Mouse (Mus musculus) bone marrow macrophage, adult 2 months (primary cell): ENCODE measurements around the gene Myo19. TPM values are rescaled to one million over a fixed set of nuclear protein-coding genes. Genes with fewer than 3 reads are reported as not detected.

Experiments
- H3K27ac ChIP-seq: 2 replicates; pipeline ENCODE4 v1.5.1; 2012; ENCODE audit warnings: low read depth, low read length; ENCODE audit not compliant: insufficient read depth
- H3K4me1 ChIP-seq: 2 replicates; pipeline ENCODE4 v1.6.1; 2012; ENCODE audit warnings: low read length; ENCODE audit not compliant: control insufficient read depth, insufficient read depth
- H3K4me3 ChIP-seq: 2 replicates; pipeline ENCODE4 v1.5.1; 2012; ENCODE audit warnings: mild to moderate bottlenecking, low read length, moderate library complexity; ENCODE audit not compliant: insufficient read depth
- CTCF ChIP-seq: IDR thresholded peaks from 2 replicates; pipeline ENCODE4 v1.5.1; 2012; ENCODE audit warnings: low read depth, mild to moderate bottlenecking, low read length, moderate library complexity
- POLR2A ChIP-seq: IDR thresholded peaks from 2 replicates; pipeline ENCODE4 v1.6.1; 2012; ENCODE audit warnings: mild to moderate bottlenecking, low read depth, low read length, borderline replicate concordance
- polyA plus RNA-seq: library from polyadenylated mRNA; stranded (reverse); fragments of >200 nt; gene quantifications from 2 replicates; pipeline ENCODE4 v1.2.4, GENCODE M21; 2012; ENCODE audit not compliant: missing spikeins, insufficient read depth, insufficient read length

Gene Myo19
- polyA plus RNA-seq, 1 experiment, result 2.3 TPM

GRCm38 (mm10) chr11:84940140-84940539 lies 60.2 kb downstream of the Myo19 start:
- Histone ChIP-seq H3K27ac (no peak overlapping the region), H3K4me3 (no peak overlapping the region), H3K4me1 (no peaks in the 10 kb centered on the region)
- TF ChIP-seq POLR2A (no peak), CTCF (no peak)

DNA sequence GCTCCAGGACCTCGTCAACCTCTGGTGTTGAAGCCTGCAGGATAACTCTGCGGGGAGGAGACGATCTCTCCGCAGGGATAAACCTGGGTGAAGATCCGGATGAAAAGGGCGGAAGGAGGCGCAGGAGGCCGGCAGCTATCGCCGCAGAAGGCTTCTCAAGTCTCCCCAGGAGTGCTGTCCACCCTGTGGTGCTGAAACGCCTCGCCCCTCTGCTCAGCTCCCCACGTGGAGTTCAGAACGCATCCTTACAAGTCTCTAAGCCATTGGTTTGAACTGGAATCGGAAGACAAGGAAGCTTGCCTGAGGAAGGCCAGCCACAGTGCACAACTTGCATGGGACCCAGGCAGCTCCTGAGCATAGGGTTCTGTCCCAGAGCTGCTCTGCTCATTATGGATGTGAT lies 64.0 kb downstream of the Myo19 start:
- H3K4me3 ChIP-seq, result no peak overlapping the region
- H3K27ac ChIP-seq, result no peak overlapping the region
- H3K4me1 ChIP-seq, result no peaks in the 10 kb centered on the region
- TF ChIP-seq CTCF (no peak), POLR2A (no peak)

DNA sequence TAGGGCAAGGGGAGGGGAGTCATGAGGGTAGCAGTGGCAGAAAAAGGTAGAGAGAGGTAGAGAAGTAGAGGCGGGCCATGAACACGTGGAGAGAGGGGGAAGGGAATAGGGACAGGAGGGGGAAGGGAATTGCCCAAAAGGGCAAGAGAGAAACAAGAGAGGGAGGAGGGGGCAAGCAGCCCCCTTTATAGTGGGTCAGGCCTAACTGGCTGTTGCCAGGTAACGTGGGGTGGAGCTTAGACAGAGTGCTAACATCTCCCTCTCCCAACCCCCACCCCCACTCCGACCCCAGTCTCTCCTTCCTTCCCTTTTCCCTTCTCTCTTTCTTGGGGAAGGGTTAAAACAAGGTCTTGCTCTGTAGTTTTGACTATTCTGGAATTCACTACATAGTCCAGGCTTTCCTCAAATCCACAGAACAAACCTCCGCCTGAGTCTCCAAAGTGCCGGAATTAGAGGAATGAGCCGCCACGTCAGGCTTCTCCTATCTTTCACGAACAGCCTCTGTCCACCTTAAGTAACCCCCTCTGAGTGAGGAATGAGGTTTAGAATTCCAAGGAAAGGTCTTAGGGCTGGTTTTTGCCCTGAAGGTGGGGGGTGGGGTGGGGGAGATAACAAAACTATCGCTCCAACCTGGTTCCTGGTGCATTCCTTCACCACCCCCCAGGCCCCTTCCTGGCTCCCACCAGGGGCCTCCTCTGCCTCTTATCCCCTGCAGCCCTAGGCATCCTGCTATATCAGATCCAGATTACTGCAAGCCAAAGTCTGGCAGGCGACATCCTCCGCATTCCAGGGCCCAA lies 64.9 kb downstream of the Myo19 start:
- H3K4me3 ChIP-seq, result no peak overlapping the region
- H3K27ac ChIP-seq, result no peak overlapping the region
- H3K4me1 ChIP-seq, result no peaks in the 10 kb centered on the region
- TF ChIP-seq POLR2A (no peak), CTCF (no peak)

DNA sequence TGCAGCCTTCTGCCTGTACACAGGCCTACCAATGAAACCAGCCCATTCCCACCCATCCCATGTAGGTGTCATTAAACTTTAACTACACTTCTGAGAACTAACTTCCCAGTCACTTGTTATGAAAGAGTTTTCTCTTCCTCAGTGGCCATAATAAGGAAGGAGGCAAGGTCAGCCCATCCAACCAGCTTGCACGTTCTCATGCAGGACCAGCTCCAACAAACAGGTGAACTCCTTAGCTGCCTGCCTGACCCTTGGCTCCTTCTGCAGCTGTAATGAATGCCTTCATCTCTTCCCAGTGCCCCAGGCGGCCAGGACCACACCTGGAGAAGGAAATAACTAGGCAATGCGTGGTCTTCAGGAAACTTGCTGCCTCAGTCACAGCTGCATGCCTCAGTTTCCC lies 65.9 kb downstream of the Myo19 start:
- no peaks in the 10 kb centered on the region for H3K4me1 ChIP-seq
- TF ChIP-seq POLR2A (no peak), CTCF (no peak)
- H3K27ac ChIP-seq, result no peak overlapping the region
- H3K4me3 ChIP-seq, result no peak overlapping the region

DNA sequence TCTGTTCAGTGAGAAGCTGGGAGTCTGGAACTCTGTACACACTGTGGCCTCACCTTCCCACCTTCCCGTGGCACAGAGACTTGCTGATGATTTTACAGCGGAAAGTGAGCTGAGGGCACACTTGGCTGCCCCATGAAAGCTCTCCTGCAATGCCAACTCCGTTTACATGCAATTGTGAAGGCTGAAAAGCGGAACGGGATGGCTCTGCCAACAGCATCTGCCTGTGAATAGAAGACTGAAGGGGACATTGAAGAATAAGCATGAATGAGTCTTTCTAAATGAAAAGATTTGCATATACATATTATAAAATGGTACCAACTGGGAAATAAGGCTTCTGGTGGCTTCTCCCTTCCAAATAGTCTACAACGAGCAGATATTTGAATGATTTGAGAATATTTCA lies 67.3 kb downstream of the Myo19 start:
- Histone ChIP-seq H3K4me1 (no peaks in the 10 kb centered on the region), H3K4me3 (no peak overlapping the region), H3K27ac (no peak overlapping the region)
- TF ChIP-seq POLR2A, result no peak
- no peak for TF ChIP-seq CTCF

DNA sequence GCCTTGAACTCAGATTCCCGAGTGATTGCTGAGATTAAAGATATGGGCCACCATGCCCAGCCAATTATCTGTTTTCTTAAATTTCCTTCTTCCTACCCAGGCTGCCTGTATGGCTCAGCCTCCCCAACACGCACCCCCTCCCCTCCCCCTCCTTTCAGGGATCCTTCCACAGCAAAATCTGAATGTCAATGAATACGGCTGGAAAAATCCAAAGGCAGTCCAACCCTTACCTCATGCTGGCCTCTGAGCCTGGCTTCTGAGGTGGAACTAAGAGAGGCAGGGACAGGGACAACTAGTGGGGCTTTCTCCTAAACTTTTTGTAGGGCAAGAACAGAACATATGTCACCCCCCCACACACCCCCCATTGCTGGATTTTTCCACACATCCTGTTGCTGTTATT lies 68.2 kb downstream of the Myo19 start:
- Histone ChIP-seq H3K4me3 (no peak overlapping the region), H3K4me1 (no peaks in the 10 kb centered on the region), H3K27ac (no peak overlapping the region)
- TF ChIP-seq POLR2A, result no peak
- no peak for TF ChIP-seq CTCF

DNA sequence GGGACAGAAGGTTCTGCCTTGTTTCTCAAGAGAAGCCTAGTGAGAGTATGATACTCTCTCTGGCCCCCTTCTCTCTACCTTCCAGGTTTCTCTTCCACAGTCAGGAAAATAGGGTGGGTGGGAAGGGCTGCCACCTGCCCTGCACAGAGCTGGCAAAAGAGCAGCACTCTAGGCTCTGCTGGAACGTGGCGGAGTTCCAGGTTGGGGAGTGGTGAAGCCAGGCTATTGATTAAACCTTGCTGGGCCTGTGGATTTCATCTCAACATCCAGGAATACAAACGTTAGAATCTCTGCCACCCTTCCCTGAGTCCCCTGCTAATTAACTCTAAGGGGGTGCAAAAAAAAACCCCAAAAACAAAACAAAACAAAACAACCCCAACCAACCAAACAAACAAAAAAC lies 68.6 kb downstream of the Myo19 start:
- TF ChIP-seq CTCF (no peak), POLR2A (no peak)
- Histone ChIP-seq H3K4me1 (no peaks in the 10 kb centered on the region), H3K4me3 (no peak overlapping the region), H3K27ac (no peak overlapping the region)

DNA sequence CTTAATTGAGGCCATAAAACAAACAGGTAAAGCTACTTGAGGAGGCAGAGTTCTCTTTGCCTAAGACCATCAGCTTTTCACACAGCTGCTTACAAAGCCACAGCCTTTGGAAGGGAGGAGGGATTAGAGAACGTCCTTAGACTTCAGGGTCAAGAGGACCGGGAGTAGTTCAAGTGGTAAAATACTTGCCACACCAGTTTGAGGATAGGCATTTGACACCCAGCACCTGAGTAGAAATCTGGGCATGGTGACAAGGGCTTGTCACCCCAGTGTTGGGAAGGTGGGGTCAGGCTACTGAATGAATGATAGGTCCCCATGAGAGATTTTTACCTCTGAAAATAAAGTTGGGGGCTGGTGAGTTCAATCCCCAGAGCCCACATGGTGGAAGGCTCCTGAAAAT lies 72.7 kb downstream of the Myo19 start:
- no peak for TF ChIP-seq CTCF
- no peak for TF ChIP-seq POLR2A
- Histone ChIP-seq H3K4me3 (no peak overlapping the region), H3K27ac (no peak overlapping the region), H3K4me1 (no peaks in the 10 kb centered on the region)

DNA sequence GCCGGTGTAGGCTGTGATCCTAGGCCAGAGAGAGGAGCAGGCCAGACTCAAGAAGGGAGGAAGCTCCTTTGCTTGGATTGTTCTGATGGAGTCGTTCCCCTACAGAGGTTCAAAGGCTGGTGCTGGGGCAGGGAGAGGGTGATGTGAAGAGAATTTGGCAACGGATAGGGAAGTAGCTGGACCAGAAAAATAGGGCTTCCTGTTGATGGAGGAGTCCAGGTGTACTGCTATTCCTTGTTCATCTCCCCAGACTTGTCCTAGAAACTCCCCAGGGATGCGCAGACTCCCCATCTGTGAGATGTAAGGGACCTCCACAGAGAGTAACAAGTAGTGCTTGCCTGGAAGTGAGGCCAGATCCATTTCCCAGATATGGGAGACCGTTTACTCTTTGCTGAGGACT lies 76.5 kb downstream of the Myo19 start:
- Histone ChIP-seq H3K27ac (no peak overlapping the region), H3K4me1 (no peaks in the 10 kb centered on the region)

GRCm38 (mm10) chr11:84957171-84957570 lies 77.2 kb downstream of the Myo19 start:
- Histone ChIP-seq H3K27ac (no peak overlapping the region), H3K4me3 (no peak overlapping the region), H3K4me1 (no peaks in the 10 kb centered on the region)
- TF ChIP-seq POLR2A (no peak), CTCF (no peak)

More for the DNA sequence above, 76.5 kb downstream of the Myo19 start:
- H3K4me3 ChIP-seq, result no peak overlapping the region
- TF ChIP-seq POLR2A (no peak), CTCF (no peak)
